In genomic region chr10:30720556-30720955, GRCm38 (mm10) we compare ENCODE assay signal across 19 mouse cellular contexts.
A peak's percentile ranks its signal among the peaks of the same experiment; 100 is the strongest.
DNase-seq lines count a peak whose midpoint lies in the region; ATAC-seq lines count a peak whose summit lies in the region.
"Had no signal": no experiment of that assay in that cellular context is flagged by ENCODE, and none has a peak within 500 bp of the region (broad histone marks: within the 10 kb centered on the region; RNA-seq: fewer than 3 reads in every experiment).

No protein-coding gene starts in this region.

- H3K4me1 ChIP-seq in embryonic facial prominence, embryonic 11.5 days (ENCODE audit: control insufficient read depth, insufficient read depth, low read length) = no peaks in the 10 kb centered on the region
- no peaks in the 10 kb centered on the region for H3K4me1 ChIP-seq in embryonic facial prominence, embryonic 10.5 days
- H3K4me1 ChIP-seq in hindbrain, embryonic 13.5 days (replicated peaks) = no peaks in the 10 kb centered on the region
- no peaks in the 10 kb centered on the region for H3K4me1 ChIP-seq in hindbrain, embryonic 10.5 days (replicated peaks)
- peaks cover 23% of the 10 kb centered on the region for H3K4me1 ChIP-seq in megakaryocyte, embryonic 14.5 days
- no peaks in the 10 kb centered on the region for H3K4me1 ChIP-seq in hindbrain, embryonic 14.5 days (replicated peaks; ENCODE audit: control insufficient read depth, insufficient read depth, low read length)

- no peak overlapping the region for H3K9ac ChIP-seq in embryonic facial prominence, embryonic 11.5 days (replicated peaks; ENCODE audit: low read length)
- H3K9ac ChIP-seq in hindbrain, embryonic 13.5 days = no peak overlapping the region
- H3K9ac ChIP-seq in hindbrain, embryonic 14.5 days = no peak overlapping the region
- H3K9ac ChIP-seq: heart, embryonic 15.5 days had no signal

- H3K4me3 ChIP-seq in embryonic facial prominence, embryonic 11.5 days (ENCODE audit: low read depth, low read length) = no peak overlapping the region
- H3K4me3 ChIP-seq in embryonic facial prominence, embryonic 10.5 days = no peak overlapping the region
- no peak overlapping the region for H3K4me3 ChIP-seq in hindbrain, embryonic 13.5 days
- H3K4me3 ChIP-seq in hindbrain, embryonic 10.5 days = no peak overlapping the region
- peak overlapping the region; percentile 40 for H3K4me3 ChIP-seq in megakaryocyte, embryonic 14.5 days (replicated peaks)
- no peak overlapping the region for H3K4me3 ChIP-seq in hindbrain, embryonic 14.5 days (replicated peaks; ENCODE audit: low read length)
- H3K4me3 ChIP-seq: heart, embryonic 15.5 days had no signal

- H3K9me3 ChIP-seq in embryonic facial prominence, embryonic 11.5 days (replicated peaks; ENCODE audit: control insufficient read depth, low read length) = no peaks in the 10 kb centered on the region
- H3K9me3 ChIP-seq in embryonic facial prominence, embryonic 10.5 days = no peaks in the 10 kb centered on the region
- H3K9me3 ChIP-seq in hindbrain, embryonic 13.5 days = no peaks in the 10 kb centered on the region
- no peaks in the 10 kb centered on the region for H3K9me3 ChIP-seq in hindbrain, embryonic 10.5 days
- H3K9me3 ChIP-seq in megakaryocyte, embryonic 14.5 days = no peaks in the 10 kb centered on the region
- no peaks in the 10 kb centered on the region for H3K9me3 ChIP-seq in hindbrain, embryonic 14.5 days (ENCODE audit: control insufficient read depth, low read length)
- H3K9me3 ChIP-seq: heart, embryonic 15.5 days had no signal

- H3K36me3 ChIP-seq in embryonic facial prominence, embryonic 11.5 days (replicated peaks; ENCODE audit: control insufficient read depth, insufficient read depth, low read depth, low read length) = no peaks in the 10 kb centered on the region
- 0 out of 2 replicates have a peak, but pooled peaks cover 5% of the 10 kb centered on the region for H3K36me3 ChIP-seq in embryonic facial prominence, embryonic 10.5 days (replicated peaks)
- H3K36me3 ChIP-seq in hindbrain, embryonic 13.5 days = peaks cover 9% of the 10 kb centered on the region; the same call in 1 of the 2 replicates
- H3K36me3 ChIP-seq in hindbrain, embryonic 10.5 days = no peaks in the 10 kb centered on the region
- peaks cover 22% of the 10 kb centered on the region for H3K36me3 ChIP-seq in megakaryocyte, embryonic 14.5 days (replicated peaks; ENCODE audit: low read length)
- no peaks in the 10 kb centered on the region for H3K36me3 ChIP-seq in hindbrain, embryonic 14.5 days (replicated peaks; ENCODE audit: control insufficient read depth, insufficient read depth)
- H3K36me3 ChIP-seq: heart, embryonic 15.5 days had no signal

- no peak for DNase-seq in embryonic facial prominence, embryonic 11.5 days (ENCODE audit: low spot score)
- no peak for DNase-seq in embryonic facial prominence, embryonic 10.5 days (ENCODE audit: low spot score)
- DNase-seq in hindbrain, embryonic 10.5 days (ENCODE audit: low spot score) = no peak
- DNase-seq in hindbrain, embryonic 14.5 days (ENCODE audit: low spot score) = no peak
- DNase-seq: adrenal gland, postnatal 36 days; cerebellum, adult 9-10 months; embryo, embryonic 11 days; gastrocnemius, postnatal 25 days; layer of hippocampus, postnatal 36 days; lung, adult 2 months; lung, postnatal 4 days; thymus, postnatal 36 days had no signal

- no peak overlapping the region for H3K4me2 ChIP-seq in embryonic facial prominence, embryonic 11.5 days (ENCODE audit: low read depth, low read length)
- no peak overlapping the region for H3K4me2 ChIP-seq in hindbrain, embryonic 13.5 days
- no peak overlapping the region for H3K4me2 ChIP-seq in hindbrain, embryonic 14.5 days (replicated peaks)
- H3K4me2 ChIP-seq: heart, embryonic 15.5 days had no signal

- H3K27me3 ChIP-seq in embryonic facial prominence, embryonic 11.5 days (ENCODE audit: control insufficient read depth, insufficient read depth, low read length) = no peaks in the 10 kb centered on the region
- no peaks in the 10 kb centered on the region for H3K27me3 ChIP-seq in embryonic facial prominence, embryonic 10.5 days (replicated peaks; ENCODE audit: low read depth, poor library complexity, severe bottlenecking)
- H3K27me3 ChIP-seq in hindbrain, embryonic 13.5 days = no peaks in the 10 kb centered on the region
- no peaks in the 10 kb centered on the region for H3K27me3 ChIP-seq in hindbrain, embryonic 10.5 days (ENCODE audit: insufficient read depth, poor library complexity, severe bottlenecking)
- no peaks in the 10 kb centered on the region for H3K27me3 ChIP-seq in megakaryocyte, embryonic 14.5 days (replicated peaks)
- H3K27me3 ChIP-seq in hindbrain, embryonic 14.5 days (ENCODE audit: control insufficient read depth, insufficient read depth, low read length) = no peaks in the 10 kb centered on the region
- H3K27me3 ChIP-seq: CH12.LX; heart, embryonic 15.5 days had no signal

- ATAC-seq in embryonic facial prominence, embryonic 11.5 days (replicated peaks; ENCODE audit: insufficient number of reproducible peaks, low FRiP score, low TSS enrichment, low read depth) = 0 out of 2 replicates have a peak, but pooled peaks have one; percentile 44
- 0 out of 2 replicates have a peak, but pooled peaks have one; percentile 3 for ATAC-seq in hindbrain, embryonic 13.5 days (ENCODE audit: low FRiP score)
- ATAC-seq in megakaryocyte, adult 5-6 weeks (ENCODE audit: poor library complexity, severe bottlenecking) = no peak
- ATAC-seq in hindbrain, embryonic 14.5 days (ENCODE audit: low FRiP score) = 0 out of 2 replicates have a peak, but pooled peaks have one; percentile 29
- ATAC-seq in CD4-positive, CD25-positive, alpha-beta regulatory T cell, adult 4 months = no peak
- ATAC-seq: intestine, embryonic 16.5 days had no signal

- H3K27ac ChIP-seq in embryonic facial prominence, embryonic 11.5 days (replicated peaks; ENCODE audit: low read depth, low read length) = no peak overlapping the region
- no peak overlapping the region for H3K27ac ChIP-seq in embryonic facial prominence, embryonic 10.5 days (replicated peaks)
- H3K27ac ChIP-seq in hindbrain, embryonic 13.5 days = no peak overlapping the region
- H3K27ac ChIP-seq in hindbrain, embryonic 10.5 days = no peak overlapping the region
- H3K27ac ChIP-seq in hindbrain, embryonic 14.5 days = no peak overlapping the region
- H3K27ac ChIP-seq: heart, embryonic 15.5 days had no signal

- WGBS in embryonic facial prominence, embryonic 11.5 days = 85% methylated on average over 3 of the region's 3 CpGs
- WGBS in embryonic facial prominence, embryonic 10.5 days = 89% methylated on average over 3 of the region's 3 CpGs
- WGBS in hindbrain, embryonic 13.5 days = 86% methylated on average over 3 of the region's 3 CpGs
- WGBS in hindbrain, embryonic 10.5 days = 83% methylated on average over 3 of the region's 3 CpGs
- 93% methylated on average over 3 of the region's 3 CpGs for WGBS in hindbrain, embryonic 14.5 days

Comparison
In these comparisons a context has a peak if more than half of its experiments do, and no peak if none do; other contexts are left out.
1. ATAC-seq: peak in embryonic facial prominence, embryonic 11.5 days (single experiment), hindbrain, embryonic 13.5 days (single experiment) and hindbrain, embryonic 14.5 days (single experiment); none in megakaryocyte, adult 5-6 weeks (single experiment) and CD4-positive, CD25-positive, alpha-beta regulatory T cell, adult 4 months (single experiment).